25 mouse cellular contexts compared by ENCODE assay signal in genomic region chrX:166334516-166335136, GRCm38 (mm10).
DNase-seq lines count a peak whose midpoint lies in the region; TF ChIP-seq lines count a peak whose summit lies in the region.
"Had no signal": no experiment of that assay in that cellular context is flagged by ENCODE, and none has a peak within 500 bp of the region (broad histone marks: within the 10 kb centered on the region; RNA-seq: fewer than 3 reads in every experiment).

No protein-coding gene starts in this region.

- no peak for DNase-seq in left cerebral cortex, adult 2 months (ENCODE audit: extremely low spot score in 1 of 2, low spot score in 2 of 2)
- no peak for DNase-seq in left cerebral cortex, adult 9 months (ENCODE audit: low spot score in 2 of 2)
- peak; percentile 51 for DNase-seq in adrenal gland, adult 8-10 months
- peak; percentile 61 for DNase-seq in brain, adult 2 months (ENCODE audit: low read depth, low spot score)
- DNase-seq in right cerebral cortex, postnatal 25 days, result no peak
- no peak for DNase-seq in cerebellum, adult 9-10 months
- no peak for DNase-seq in thymus, postnatal 10 days (ENCODE audit: low spot score in 2 of 2)
- DNase-seq: B cell, adult 2 months; cerebellum, adult 18-20 months; embryo, embryonic 11 days; kidney, adult 8-10 months; kidney, postnatal 4 days; liver, postnatal 0 days; lung, postnatal 4 days; right cerebral cortex, adult 18-20 months; right cerebral cortex, postnatal 4 days; thymus, postnatal 14 days had no signal

- intact Hi-C loops in left cerebral cortex, adult 2 months (cut with DNase I), result no loop called here

- TF ChIP-seq CTCF in left cerebral cortex, adult 2 months (IDR thresholded peaks at IDR 0.05), result no peak

- H3K27ac ChIP-seq in left cerebral cortex, adult 2 months, result peak overlapping the region; percentile 40
- H3K27ac ChIP-seq: embryonic facial prominence, embryonic 12.5 days; kidney, postnatal 0 days; limb, embryonic 13.5 days; liver, embryonic 12.5 days; midbrain, embryonic 12.5 days; neural tube, embryonic 12.5 days had no signal

- H3K4me3 ChIP-seq in left cerebral cortex, adult 2 months, result no peak overlapping the region
- H3K4me3 ChIP-seq: embryonic facial prominence, embryonic 12.5 days; limb, embryonic 13.5 days; liver, embryonic 12.5 days; megakaryocyte, embryonic 14.5 days; midbrain, embryonic 12.5 days; myocyte; neural tube, embryonic 12.5 days had no signal

Comparison
In these comparisons a context has a peak if more than half of its experiments do, and no peak if none do; other contexts are left out.
1. DNase-seq: peak in adrenal gland, adult 8-10 months (single experiment) and brain, adult 2 months (single experiment); none in left cerebral cortex, adult 2 months (0 of 2), left cerebral cortex, adult 9 months (0 of 2), right cerebral cortex, postnatal 25 days (single experiment), cerebellum, adult 9-10 months (single experiment) and thymus, postnatal 10 days (0 of 2).